Mouse (Mus musculus) activated CD4-positive, CD25-positive, alpha-beta regulatory T cell, adult 4 months (primary cell): ENCODE data around the gene Nkapl. TPM values are rescaled to one million over a fixed set of nuclear protein-coding genes. Genes with fewer than 3 reads are reported as not detected.
"Not testable (repeated sequence)": the region's sequence is repeated elsewhere in the genome, so short reads cannot be mapped to it uniquely, and the experiment has no call there.

Experiments used
- ATAC-seq: one replicate; pipeline ENCODE4 v1.8.0; 2017
- polyA plus RNA-seq, 2 experiments: library from polyadenylated mRNA; unstranded; fragments of 100-300 nt; shearing (Covaris generic); gene quantifications; one replicate each; pipeline ENCODE4 v1.2.1; 2017

The Nkapl gene
- not detected for polyA plus RNA-seq

DNA sequence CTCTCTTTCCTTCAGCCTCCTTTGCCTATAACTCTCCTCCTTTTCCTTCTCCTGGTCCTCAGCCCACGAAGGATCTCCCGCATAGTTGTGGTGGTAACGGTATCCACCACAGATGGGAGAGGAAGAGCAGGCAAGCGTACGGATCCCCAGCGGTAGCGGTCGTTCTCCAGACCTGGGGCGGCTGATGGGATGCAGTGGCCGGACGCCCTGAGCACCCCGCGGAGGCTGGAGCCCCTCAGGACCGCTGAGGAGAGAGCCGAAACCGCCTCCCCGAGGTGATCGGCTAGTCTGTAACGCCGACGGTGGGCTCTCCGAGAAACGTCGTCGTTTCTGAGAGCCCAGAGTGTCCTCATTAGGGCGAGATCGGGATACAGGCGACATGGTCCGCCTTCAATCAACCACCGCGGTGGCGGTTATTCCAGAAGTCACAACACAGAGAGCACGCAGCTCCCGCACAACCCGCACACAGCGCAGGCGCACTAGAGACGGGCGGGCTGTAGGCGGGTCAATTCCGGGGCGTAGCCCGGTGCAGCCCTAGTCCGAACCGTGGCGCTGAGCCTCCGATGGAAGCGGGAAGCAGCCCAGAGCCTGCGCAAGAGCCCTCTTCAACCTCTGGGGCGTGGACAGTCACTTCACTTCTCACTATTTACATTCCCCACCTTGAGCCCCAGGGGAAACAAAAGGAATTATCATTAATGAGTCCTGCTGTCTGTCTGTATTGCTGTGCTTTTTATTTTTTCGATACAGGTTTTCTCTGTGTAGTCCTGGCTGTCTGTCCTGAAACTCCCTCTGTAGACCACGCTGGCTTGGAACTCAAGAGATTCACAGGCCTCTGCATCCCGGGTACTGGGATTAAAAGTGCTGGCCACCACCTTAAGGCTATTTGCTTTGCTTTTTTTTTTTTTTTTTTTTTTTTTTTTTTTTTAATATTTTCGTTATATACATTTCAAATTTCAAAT is at the start of gene Nkapl:
Nkapl (minus strand) TSS at position 449 of the 959 bp plus-strand sequence.
- peak; percentile 82 for ATAC-seq

DNA sequence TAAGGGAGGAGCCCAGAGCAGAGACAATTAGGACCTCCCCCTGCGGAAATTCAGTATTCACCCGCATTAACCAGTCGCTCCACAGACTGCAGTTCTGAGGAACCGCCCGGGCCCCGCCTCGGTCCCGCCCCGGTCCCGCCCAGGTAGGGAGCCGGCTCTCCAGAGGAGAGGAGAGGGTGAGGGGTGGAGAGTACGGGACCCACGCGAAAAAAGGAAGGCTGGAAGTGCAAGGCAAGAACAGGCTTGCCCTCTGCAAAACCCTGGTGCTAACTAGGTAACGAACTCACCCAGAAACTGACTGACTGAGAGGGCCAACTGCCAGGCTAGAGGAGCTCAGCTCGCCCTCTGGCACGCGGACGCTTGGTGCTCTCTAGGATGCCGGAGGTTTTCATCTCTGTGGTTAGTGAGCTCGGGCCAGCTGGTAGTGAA is 37.9 kb upstream of the Nkapl start:
- ATAC-seq: peak; percentile 98

DNA sequence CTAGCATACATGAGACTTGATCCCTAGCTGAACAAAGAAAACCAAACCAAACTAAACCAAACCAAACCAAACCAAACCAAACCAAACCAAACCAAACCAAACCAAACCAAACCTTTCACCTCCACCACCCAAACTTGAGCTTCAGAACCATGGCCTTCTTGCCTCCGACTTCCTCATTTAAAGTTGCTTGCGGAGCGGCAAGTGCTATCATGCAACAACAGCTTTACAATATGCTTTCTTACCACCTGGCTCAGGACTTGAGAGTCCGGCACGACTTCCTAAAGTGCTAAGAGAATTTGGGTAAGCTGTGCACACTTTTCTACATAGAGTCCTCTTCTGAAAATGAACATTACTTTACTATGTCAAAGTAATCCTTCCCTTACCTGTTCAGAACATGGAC is 34.0 kb upstream of the Nkapl start:
- ATAC-seq: no peak

- not testable (repeated sequence) for ATAC-seq
These were observed 32.9 kb upstream of the Nkapl start, which contains the start of gene Gm11273 for GRCm38 (mm10) chr13:21501182-21501581. Gm11273 (minus strand) TSS chr13:21501418.

- ATAC-seq: no peak
These were observed 26.8 kb upstream of the Nkapl start, which contains the start of gene AK157302 for GRCm38 (mm10) chr13:21495080-21495479. AK157302 (plus strand) TSS chr13:21495223.

DNA sequence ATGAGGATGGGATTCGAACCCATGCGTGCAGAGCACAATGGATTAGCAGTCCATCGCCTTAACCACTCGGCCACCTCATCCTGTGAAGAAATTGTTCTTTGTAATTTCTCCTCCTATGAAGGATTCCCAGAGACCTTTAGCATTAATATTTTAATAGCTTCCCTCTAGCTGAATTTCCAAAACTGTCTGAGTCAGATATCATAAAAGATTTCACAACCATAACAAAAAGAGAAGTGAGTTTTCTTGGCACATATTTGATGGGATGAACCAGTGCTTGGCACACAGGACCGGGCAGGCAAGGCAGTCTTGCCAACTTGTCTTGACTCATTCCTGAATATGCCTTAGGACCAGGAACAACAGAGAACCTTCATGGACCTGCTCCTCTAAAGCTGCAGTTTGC is 24.5 kb upstream of the Nkapl start:
- ATAC-seq: no peak

DNA sequence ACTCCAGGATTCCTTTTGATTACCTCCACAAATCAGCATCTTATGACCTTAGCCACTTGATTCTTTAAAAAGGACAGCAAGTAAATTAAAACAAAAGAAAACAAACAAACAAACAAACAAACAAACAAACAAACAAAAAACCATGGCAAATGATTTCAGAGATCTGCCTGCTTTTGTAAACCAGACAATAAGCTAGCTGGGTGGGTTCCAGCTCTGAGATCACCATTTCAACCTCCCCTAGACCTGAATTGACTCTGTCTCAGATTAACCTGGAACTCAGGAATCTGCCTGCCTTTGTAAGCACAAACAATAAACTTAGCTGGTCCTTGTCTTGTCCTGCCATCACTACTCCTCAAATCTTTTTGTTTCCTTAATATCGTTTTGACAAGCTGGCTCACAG is 18.6 kb upstream of the Nkapl start:
- no peak for ATAC-seq

- ATAC-seq: not testable (repeated sequence)
These were observed 10.7 kb upstream of the Nkapl start, which contains the start of the genes Zkscan4 and Gm10065 for GRCm38 (mm10) chr13:21478759-21479670. Zkscan4 (plus strand) TSS chr13:21478907. Gm10065 (minus strand) TSS chr13:21479441.

DNA sequence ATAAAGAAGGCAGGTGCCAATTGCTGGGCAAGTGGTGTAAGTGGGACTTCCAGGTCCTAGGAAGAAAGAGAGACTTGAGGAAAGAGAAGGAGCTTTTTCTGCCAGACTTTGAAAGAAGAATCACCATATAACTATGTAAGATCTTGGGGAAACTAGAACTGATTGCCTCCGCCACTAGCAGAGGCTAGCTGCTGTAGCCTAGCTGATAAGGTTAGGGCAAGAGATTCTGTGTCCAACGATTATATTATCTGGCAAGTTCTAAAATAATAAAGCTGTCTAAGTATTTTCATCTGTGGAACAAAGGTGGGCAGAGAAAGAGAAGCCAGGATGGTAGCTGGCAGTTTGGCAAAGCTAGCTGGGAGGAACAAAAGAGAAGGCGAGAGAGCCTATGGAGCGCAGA is 4.1 kb upstream of the Nkapl start:
- ATAC-seq: no peak

GRCm38 (mm10) chr13:21469097-21469496 is 788 bp upstream of the Nkapl start:
- no peak for ATAC-seq

GRCm38 (mm10) chr13:21467336-21467735 is 973 bp downstream of the Nkapl start:
- no peak for ATAC-seq

GRCm38 (mm10) chr13:21462516-21462915 is 5.8 kb downstream of the Nkapl start:
- ATAC-seq: not testable (repeated sequence)

DNA sequence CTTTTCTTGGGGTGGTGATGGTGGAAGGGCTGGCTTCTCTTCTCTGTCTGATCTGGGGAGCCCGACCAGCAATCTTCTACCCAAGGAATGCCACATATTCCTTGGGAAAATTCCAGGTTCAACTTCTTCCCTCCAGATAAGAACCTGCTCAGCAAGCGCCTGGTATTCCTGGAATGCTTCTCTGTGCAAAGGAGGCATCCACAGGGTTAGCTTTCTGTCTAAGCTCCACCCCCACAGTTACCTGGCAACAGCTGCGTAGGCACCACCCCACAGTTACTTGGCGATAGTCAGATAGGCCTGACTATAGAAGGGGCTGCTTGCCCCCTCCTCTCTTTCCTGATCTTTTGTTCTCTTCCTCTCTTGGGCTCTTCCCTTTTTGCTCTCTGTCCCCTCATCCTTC is 12.0 kb downstream of the Nkapl start:
- no peak for ATAC-seq

DNA sequence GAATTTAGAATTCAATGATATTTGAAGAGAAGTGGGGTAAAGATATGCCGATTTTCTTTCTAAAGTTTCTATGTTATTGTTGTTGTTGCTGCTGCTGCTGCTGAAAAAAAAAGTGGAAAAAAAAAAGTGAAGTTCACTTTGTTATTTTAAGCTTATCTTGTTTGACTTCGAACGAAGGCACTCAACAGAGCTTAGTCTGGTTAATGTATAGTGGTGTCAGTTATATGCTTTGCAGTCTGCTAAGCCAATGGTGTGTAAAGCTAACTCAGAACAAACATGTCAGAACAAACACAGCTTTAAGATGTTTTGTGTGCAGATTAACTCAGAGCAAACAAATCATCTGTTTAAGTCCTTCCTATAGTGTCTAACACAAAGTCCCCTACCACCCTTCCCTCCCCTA is 14.2 kb downstream of the Nkapl start:
- ATAC-seq: no peak

GRCm38 (mm10) chr13:21453449-21453848 is 14.9 kb downstream of the Nkapl start, which contains the start of gene Zscan26:
Zscan26 (minus strand) TSS chr13:21453730.
- ATAC-seq: peak; percentile 96

- ATAC-seq: peak; percentile 8
These were observed 15.3 kb downstream of the Nkapl start for GRCm38 (mm10) chr13:21453042-21453441.

DNA sequence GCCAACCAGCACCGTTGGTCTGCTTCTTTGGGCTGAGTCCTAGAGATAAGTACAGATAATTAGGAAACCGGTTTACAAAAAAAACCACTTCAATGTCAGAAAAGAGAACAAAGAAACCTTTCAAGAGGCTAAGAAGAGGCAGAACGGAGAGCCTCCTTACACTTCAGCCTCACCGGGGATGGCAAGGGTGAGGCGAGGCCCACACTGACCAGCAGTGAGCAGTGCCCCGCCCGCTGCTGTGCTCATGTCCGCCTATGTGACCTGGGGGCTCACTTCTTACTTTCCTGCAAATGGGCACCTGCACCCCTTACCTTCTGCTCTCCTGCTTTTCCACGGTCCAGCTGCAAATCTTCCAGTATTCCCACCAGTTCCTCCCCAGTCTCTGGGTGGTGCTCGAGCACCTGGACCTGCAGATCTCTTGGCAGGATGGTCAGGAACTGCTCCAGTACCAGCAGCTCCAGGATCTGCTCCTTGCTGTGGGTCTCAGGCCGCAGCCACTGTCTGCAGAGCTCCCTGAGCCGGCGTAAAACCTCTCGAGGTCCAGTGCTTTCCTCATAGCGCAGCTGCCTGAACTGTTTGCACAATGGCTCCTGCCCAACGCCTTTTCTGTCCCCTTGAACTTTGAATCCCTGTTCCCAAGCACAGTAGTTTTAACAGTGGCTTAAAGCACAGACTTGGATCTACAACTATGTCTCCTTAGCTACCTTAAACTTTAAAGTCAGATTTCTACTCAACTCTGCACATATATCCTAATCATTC is 20.3 kb downstream of the Nkapl start:
- ATAC-seq: no peak

- ATAC-seq: no peak
These were observed 21.5 kb downstream of the Nkapl start for GRCm38 (mm10) chr13:21446796-21447195.

GRCm38 (mm10) chr13:21441207-21441572 is 27.1 kb downstream of the Nkapl start:
- ATAC-seq: peak; percentile 16

- ATAC-seq: peak; percentile 86
These were observed 27.7 kb downstream of the Nkapl start, which contains the start of gene Pgbd1 for GRCm38 (mm10) chr13:21440503-21441206. Pgbd1 (minus strand) TSS chr13:21441058.

DNA sequence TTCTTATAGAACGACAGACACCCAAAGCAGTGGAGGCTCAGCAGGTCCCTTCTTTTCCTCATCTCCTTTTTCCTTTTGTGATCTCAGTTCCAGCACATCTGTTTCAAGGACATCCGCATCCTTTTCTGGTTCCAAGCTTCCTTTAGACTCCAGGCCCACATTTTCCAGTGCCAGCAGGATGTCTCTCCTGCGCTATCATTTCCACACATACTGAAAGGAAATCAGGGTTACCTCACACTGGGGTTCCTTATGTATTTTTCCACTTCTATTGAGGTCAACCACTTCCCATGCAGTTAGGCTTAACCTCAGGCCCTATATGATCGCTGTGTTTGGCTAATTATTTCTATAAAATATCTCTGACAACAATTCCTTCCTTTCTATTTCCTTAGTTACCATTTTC is 32.8 kb downstream of the Nkapl start:
- no peak for ATAC-seq
